Mouse (Mus musculus) liver, embryonic 11.5 days (tissue): ENCODE measurements around the gene Syt13. TPM values are rescaled to one million over a fixed set of nuclear protein-coding genes. Genes with fewer than 3 reads are reported as not detected.

Experiments
- ATAC-seq: fragments of 200-750 bp; cut with Nextera tagmentation; replicated peaks from 2 replicates; pipeline ENCODE4 v1.8.0; 2017; ENCODE audit warnings: moderate number of reproducible peaks, mild to moderate bottlenecking, moderate TSS enrichment, moderate library complexity; ENCODE audit not compliant: low FRiP score
- DNase-seq: peaks from one replicate; pipeline ENCODE4 v3.0.0-alpha.2; 2017; ENCODE audit warnings: low spot score
- H3K27ac ChIP-seq: fragments of 300-500 bp; sonication (generic); 2 replicates; pipeline ENCODE4 v1.5.1; 2014; ENCODE audit warnings: mild to moderate bottlenecking, low read depth, low read length, control low read depth
- H3K27me3 ChIP-seq: fragments of 300-500 bp; sonication (generic); replicated peaks from 2 replicates; pipeline ENCODE4 v1.6.1; 2014; ENCODE audit warnings: low read length, mixed read lengths; ENCODE audit not compliant: control insufficient read depth, insufficient read depth
- H3K36me3 ChIP-seq: fragments of 300-500 bp; sonication (generic); 2 replicates; pipeline ENCODE4 v1.6.1; 2014; ENCODE audit warnings: mild to moderate bottlenecking, low read length, moderate library complexity, mixed read lengths; ENCODE audit not compliant: control insufficient read depth, insufficient read depth
- H3K4me1 ChIP-seq: fragments of 300-500 bp; sonication (generic); replicated peaks from 2 replicates; pipeline ENCODE4 v1.6.1; 2014; ENCODE audit warnings: low read length, mixed read lengths; ENCODE audit not compliant: control insufficient read depth, insufficient read depth
- H3K4me2 ChIP-seq: fragments of 300-500 bp; sonication (generic); 2 replicates; pipeline ENCODE4 v1.6.1; 2014; ENCODE audit warnings: mild to moderate bottlenecking, control low read depth, moderate library complexity
- H3K4me3 ChIP-seq: fragments of 300-500 bp; sonication (generic); 2 replicates; pipeline ENCODE4 v1.5.1; 2014; ENCODE audit warnings: low read depth, low read length, control low read depth
- H3K9ac ChIP-seq: fragments of 300-500 bp; sonication (generic); 2 replicates; pipeline ENCODE4 v1.6.1; 2014; ENCODE audit warnings: low read depth, low read length, control low read depth
- H3K9me3 ChIP-seq: fragments of 300-500 bp; sonication (generic); 2 replicates; pipeline ENCODE4 v1.6.1; 2016; ENCODE audit warnings: low read length, inconsistent platforms, mixed read lengths; ENCODE audit not compliant: control insufficient read depth
- WGBS: fragments of 180-500 bp; shearing (Covaris S2); extraction: QIAGEN DNeasy Blood & Tissue Kit; methylation state at CpG from one replicate; pipeline ENCODE4 v1.1.7; 2014; 5-methylcytosine and 5-hydroxymethylcytosine counted together
- polyA plus RNA-seq: library from polyadenylated mRNA; unstranded; fragments of >200 nt; fragmentation: Nextera tagmentation; extraction: Ambion mirVana; gene quantifications from 2 replicates; pipeline ENCODE4 v1.2.1, GENCODE M21; 2014

Gene Syt13
- polyA plus RNA-seq, 1 experiment from 2014 or later = 0.71 TPM

- Histone ChIP-seq H3K4me3 (no peak overlapping the region), H3K27ac (no peak overlapping the region), H3K27me3 (no peaks in the 10 kb centered on the region; the same call in 1 of the 2 replicates), H3K4me2 (no peak overlapping the region), H3K36me3 (no peaks in the 10 kb centered on the region), H3K9me3 (no peaks in the 10 kb centered on the region), H3K9ac (no peak overlapping the region), H3K4me1 (no peaks in the 10 kb centered on the region)
- WGBS = 56% methylated on average over 3 of the region's 3 CpGs
- ATAC-seq (no peak), DNase-seq (no peak)
Measured at GRCm38 (mm10) chr2:92935483-92935882, 20.6 kb downstream of the Syt13 start.

- Histone ChIP-seq H3K9ac (no peak overlapping the region), H3K9me3 (no peaks in the 10 kb centered on the region), H3K4me2 (no peak overlapping the region), H3K4me3 (no peak overlapping the region), H3K27me3 (no peaks in the 10 kb centered on the region; the same call in 1 of the 2 replicates), H3K4me1 (no peaks in the 10 kb centered on the region), H3K36me3 (no peaks in the 10 kb centered on the region), H3K27ac (no peak overlapping the region)
- 85% methylated on average over 5 of the region's 5 CpGs for WGBS
- ATAC-seq (no peak), DNase-seq (no peak)
Measured at GRCm38 (mm10) chr2:92938063-92938462, 23.2 kb downstream of the Syt13 start.

DNA sequence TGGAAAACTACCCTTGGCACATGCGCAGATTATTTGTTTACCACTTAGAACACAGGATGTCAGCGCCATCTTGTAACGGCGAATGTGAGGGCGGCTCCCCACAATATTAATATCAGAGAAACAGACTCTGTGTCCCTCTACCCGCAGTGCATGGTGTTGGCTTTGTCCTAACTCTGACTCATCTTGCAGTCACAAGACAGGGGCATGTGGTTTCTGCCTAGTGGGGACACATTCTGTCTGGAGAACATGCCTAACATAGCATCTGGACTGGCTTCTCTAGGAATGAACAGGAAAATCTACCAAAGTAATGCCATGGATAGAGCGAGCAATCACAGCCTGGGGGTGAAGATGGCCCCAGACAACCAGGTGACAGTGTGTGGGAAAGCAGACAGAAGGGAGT, 23.9 kb downstream of the Syt13 start:
- DNase-seq (no peak), ATAC-seq (no peak)
- H3K36me3 ChIP-seq = no peaks in the 10 kb centered on the region
- H3K27ac ChIP-seq = no peak overlapping the region
- H3K9me3 ChIP-seq = no peaks in the 10 kb centered on the region
- H3K4me2 ChIP-seq = no peak overlapping the region
- H3K9ac ChIP-seq = no peak overlapping the region
- H3K4me3 ChIP-seq = no peak overlapping the region
- H3K27me3 ChIP-seq = no peaks in the 10 kb centered on the region
- H3K4me1 ChIP-seq = no peaks in the 10 kb centered on the region
- 88% methylated on average over 6 of the region's 7 CpGs for WGBS

GRCm38 (mm10) chr2:92940963-92941362, 26.1 kb downstream of the Syt13 start:
- Histone ChIP-seq H3K9ac (no peak overlapping the region), H3K27ac (no peak overlapping the region), H3K36me3 (no peaks in the 10 kb centered on the region), H3K4me3 (no peak overlapping the region), H3K9me3 (no peaks in the 10 kb centered on the region), H3K4me2 (no peak overlapping the region), H3K4me1 (no peaks in the 10 kb centered on the region), H3K27me3 (0 out of 2 replicates have a peak, but pooled peaks cover 3% of the 10 kb centered on the region)
- 85% methylated on average over 9 of the region's 9 CpGs for whole genome bisulfite sequencing
- DNase-seq = no peak
- no peak for ATAC-seq

- no peak for DNase-seq
- H3K4me2 ChIP-seq = no peak overlapping the region
- H3K9me3 ChIP-seq = no peaks in the 10 kb centered on the region
- no peak overlapping the region for H3K9ac ChIP-seq
- no peak overlapping the region for H3K4me3 ChIP-seq
- H3K27ac ChIP-seq = no peak overlapping the region
- 0 out of 2 replicates have a peak, but pooled peaks cover 3% of the 10 kb centered on the region for H3K27me3 ChIP-seq
- 73% methylated on average over 3 of the region's 3 CpGs for WGBS
- ATAC-seq = no peak
- no peaks in the 10 kb centered on the region for H3K4me1 ChIP-seq
- no peaks in the 10 kb centered on the region for H3K36me3 ChIP-seq
Measured at GRCm38 (mm10) chr2:92941463-92941862, 26.6 kb downstream of the Syt13 start.

DNA sequence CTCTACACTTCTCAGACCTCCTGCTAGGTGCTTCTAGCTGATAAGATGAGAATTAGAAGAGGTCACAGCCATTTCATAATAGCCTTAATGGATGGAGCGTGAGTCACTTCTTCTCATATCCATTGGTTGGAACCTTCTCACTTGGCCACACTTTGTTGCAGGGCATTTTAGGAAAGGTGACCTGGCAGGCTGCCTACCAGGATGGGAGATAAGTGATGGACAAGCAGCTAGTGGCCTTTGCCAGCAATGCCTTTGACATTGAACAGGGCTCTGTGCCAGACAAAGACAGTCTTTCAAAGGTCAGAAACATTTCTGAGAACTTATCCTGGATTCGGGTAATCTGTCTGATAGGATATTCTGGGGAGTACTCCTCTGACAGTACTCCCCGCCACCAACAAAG, 28.5 kb downstream of the Syt13 start:
- DNase-seq = no peak
- no peaks in the 10 kb centered on the region for H3K9me3 ChIP-seq
- no peaks in the 10 kb centered on the region for H3K36me3 ChIP-seq
- H3K4me1 ChIP-seq = 0 out of 2 replicates have a peak, but pooled peaks cover 4% of the 10 kb centered on the region
- 75% methylated on average over 3 of the region's 3 CpGs for WGBS
- no peak overlapping the region for H3K4me3 ChIP-seq
- no peak for ATAC-seq
- peaks cover 10% of the 10 kb centered on the region for H3K27me3 ChIP-seq
- H3K9ac ChIP-seq = no peak overlapping the region
- H3K27ac ChIP-seq = no peak overlapping the region
- no peak overlapping the region for H3K4me2 ChIP-seq

- WGBS = 80% methylated on average over 3 of the region's 3 CpGs
- Histone ChIP-seq H3K4me1 (0 out of 2 replicates have a peak, but pooled peaks cover 4% of the 10 kb centered on the region), H3K4me3 (no peak overlapping the region), H3K9me3 (no peaks in the 10 kb centered on the region), H3K27ac (no peak overlapping the region), H3K27me3 (peaks cover 13% of the 10 kb centered on the region), H3K9ac (no peak overlapping the region), H3K36me3 (no peaks in the 10 kb centered on the region), H3K4me2 (no peak overlapping the region)
- no peak for DNase-seq
- ATAC-seq = no peak
Measured at GRCm38 (mm10) chr2:92944356-92944755, 29.5 kb downstream of the Syt13 start.

- WGBS = 87% methylated on average over 11 of the region's 11 CpGs
- Histone ChIP-seq H3K9ac (no peak overlapping the region), H3K4me2 (no peak overlapping the region), H3K4me3 (no peak overlapping the region), H3K4me1 (0 out of 2 replicates have a peak, but pooled peaks cover 4% of the 10 kb centered on the region), H3K27me3 (peaks cover 13% of the 10 kb centered on the region), H3K27ac (no peak overlapping the region), H3K9me3 (no peaks in the 10 kb centered on the region), H3K36me3 (no peaks in the 10 kb centered on the region)
- ATAC-seq = no peak
- DNase-seq = no peak
Measured at GRCm38 (mm10) chr2:92945125-92945746, 30.3 kb downstream of the Syt13 start.
